Mouse (Mus musculus) E14TG2a.4 (cell line): ENCODE measurements around the gene Lrrc20.

Experiments
- H3K27me3 ChIP-seq: 2 replicates; pipeline ENCODE4 v1.6.1; 2014; ENCODE audit warnings: low read length, control low read depth; ENCODE audit not compliant: insufficient read depth
- H3K36me3 ChIP-seq: 2 replicates; pipeline ENCODE4 v1.6.1; 2014; ENCODE audit warnings: low read length, control low read depth; ENCODE audit not compliant: insufficient read depth
- H3K4me1 ChIP-seq: replicated peaks from 2 replicates; pipeline ENCODE4 v1.6.1; 2014; ENCODE audit warnings: low read depth, low read length, control low read depth
- H3K4me3 ChIP-seq: replicated peaks from 2 replicates; pipeline ENCODE4 v1.5.1; 2014; ENCODE audit warnings: mild to moderate bottlenecking, low read length
- H3K9me3 ChIP-seq: 2 replicates; pipeline ENCODE4 v1.6.1; 2014; ENCODE audit warnings: low read length, control low read depth
- CTCF ChIP-seq: conservative IDR thresholded peaks from 2 replicates; pipeline ENCODE4 v1.5.1; 2014; ENCODE audit warnings: low read length
- NANOG ChIP-seq: IDR thresholded peaks from 2 replicates; pipeline ENCODE4 v1.6.1; 2014; ENCODE audit warnings: borderline replicate concordance, low read length, mixed read lengths
- POU5F1 ChIP-seq: IDR thresholded peaks from 2 replicates; pipeline ENCODE4 v1.6.1; 2014; ENCODE audit warnings: low read length, borderline replicate concordance

The Lrrc20 gene

DNA sequence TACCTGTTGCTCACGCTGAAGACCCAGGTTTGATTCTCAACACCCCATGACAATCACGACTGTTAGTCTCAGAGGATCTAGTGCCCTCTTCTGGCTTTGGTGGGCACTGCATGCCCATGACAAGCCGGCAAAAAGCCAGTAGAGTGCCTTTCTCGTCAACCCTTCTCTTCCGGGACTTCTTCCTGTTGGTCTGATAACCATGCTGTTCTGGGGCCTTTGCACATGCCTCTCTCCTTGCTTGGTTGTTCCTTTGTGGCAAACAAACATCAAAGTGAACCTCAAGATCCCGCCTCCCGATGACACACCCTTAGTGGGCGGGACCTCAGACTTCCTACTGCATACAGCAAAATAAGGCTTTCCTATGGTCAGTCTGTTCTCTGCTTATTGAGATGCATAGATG is 9.4 kb upstream of the Lrrc20 start:
- Histone ChIP-seq H3K9me3 (no peaks in the 10 kb centered on the region), H3K4me3 (peak overlapping the region; percentile 53; the same call in 1 of the 2 replicates), H3K36me3 (no peaks in the 10 kb centered on the region), H3K27me3 (no peaks in the 10 kb centered on the region), H3K4me1 (peaks cover 34% of the 10 kb centered on the region)
- no peak for TF ChIP-seq NANOG
- peak; percentile 98 for TF ChIP-seq CTCF
- no peak for TF ChIP-seq POU5F1

DNA sequence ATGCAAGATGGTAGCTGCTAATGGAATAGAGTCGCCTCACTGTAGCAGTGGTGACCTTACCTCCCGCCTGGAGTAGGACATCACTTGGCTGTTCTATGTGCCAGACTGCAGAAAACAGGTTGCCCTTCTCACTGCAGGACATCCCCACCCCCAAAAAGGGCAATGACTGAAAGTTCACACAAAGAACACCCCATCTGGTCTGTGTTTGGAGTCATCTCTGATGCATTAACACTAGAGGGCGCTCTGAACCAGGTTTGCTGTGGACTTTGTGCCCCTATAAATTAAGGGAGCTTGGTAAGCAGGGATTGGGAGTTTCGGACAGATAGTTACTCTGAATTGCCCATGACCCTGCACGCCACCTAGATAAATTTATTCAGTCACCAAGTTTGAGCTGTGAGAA is 8.7 kb upstream of the Lrrc20 start:
- Histone ChIP-seq H3K4me3 (no peak overlapping the region), H3K36me3 (no peaks in the 10 kb centered on the region), H3K9me3 (no peaks in the 10 kb centered on the region), H3K27me3 (no peaks in the 10 kb centered on the region), H3K4me1 (peaks cover 31% of the 10 kb centered on the region)
- no peak for TF ChIP-seq POU5F1
- TF ChIP-seq CTCF = peak; percentile 84
- no peak for TF ChIP-seq NANOG

- TF ChIP-seq POU5F1 (no peak), NANOG (no peak), CTCF (no peak)
- Histone ChIP-seq H3K4me3 (no peak overlapping the region), H3K36me3 (no peaks in the 10 kb centered on the region), H3K4me1 (peaks cover 26% of the 10 kb centered on the region), H3K27me3 (peaks cover 2% of the 10 kb centered on the region; the same call in 1 of the 2 replicates), H3K9me3 (no peaks in the 10 kb centered on the region)
These were observed 6.7 kb upstream of the Lrrc20 start for GRCm38 (mm10) chr10:61468900-61469299.

DNA sequence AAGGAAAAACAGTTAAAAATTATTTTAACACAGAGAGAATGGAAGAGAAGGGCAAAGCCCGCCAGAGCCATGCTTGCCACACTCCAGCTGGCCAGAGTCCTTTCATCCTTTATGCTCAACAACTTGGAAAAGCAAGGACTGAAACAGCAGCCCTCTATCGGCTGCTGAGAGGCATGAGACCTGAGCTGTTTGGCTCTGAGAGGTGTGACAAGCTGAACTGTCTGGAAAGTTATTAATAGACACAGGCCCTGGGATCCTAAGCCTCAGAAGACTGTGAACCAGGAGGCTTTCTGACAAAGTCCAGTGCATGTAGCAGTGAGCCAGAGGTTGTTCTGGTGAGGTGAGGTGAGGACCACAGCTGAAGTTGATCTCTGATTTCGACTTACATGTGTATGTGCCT is 2.0 kb upstream of the Lrrc20 start:
- Histone ChIP-seq H3K36me3 (no peaks in the 10 kb centered on the region), H3K4me3 (no peak overlapping the region), H3K9me3 (no peaks in the 10 kb centered on the region), H3K27me3 (peaks cover 25% of the 10 kb centered on the region), H3K4me1 (peaks cover 24% of the 10 kb centered on the region)
- no peak for TF ChIP-seq CTCF
- TF ChIP-seq POU5F1 = no peak
- TF ChIP-seq NANOG = no peak

DNA sequence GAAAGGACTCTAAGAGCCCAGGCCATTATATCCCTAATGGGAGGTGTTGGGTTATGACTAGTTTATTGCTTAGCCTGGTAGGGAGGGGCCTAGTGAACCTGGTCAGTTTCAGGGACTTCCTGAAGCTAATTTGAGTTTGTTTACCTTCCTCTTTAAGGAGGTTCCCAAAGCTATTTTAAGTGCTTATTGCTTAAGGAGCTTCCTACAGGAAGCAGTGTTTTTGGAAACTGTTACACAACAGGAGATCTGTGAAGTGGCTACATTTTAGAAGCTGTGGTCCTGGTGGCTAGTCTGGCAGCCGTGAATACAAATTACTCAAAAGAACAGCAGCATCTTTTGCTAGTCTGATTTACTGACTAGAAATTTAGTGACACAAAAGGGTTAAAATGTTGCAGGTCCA is 1.3 kb upstream of the Lrrc20 start:
- Histone ChIP-seq H3K36me3 (no peaks in the 10 kb centered on the region), H3K9me3 (no peaks in the 10 kb centered on the region), H3K4me1 (peaks cover 20% of the 10 kb centered on the region), H3K27me3 (peaks cover 25% of the 10 kb centered on the region), H3K4me3 (no peak overlapping the region)
- no peak for TF ChIP-seq POU5F1
- TF ChIP-seq NANOG = no peak
- no peak for TF ChIP-seq CTCF

GRCm38 (mm10) chr10:61476440-61477165 is 1.0 kb downstream of the Lrrc20 start:
- Histone ChIP-seq H3K4me3 (peak overlapping the region; percentile 92), H3K36me3 (no peaks in the 10 kb centered on the region), H3K9me3 (no peaks in the 10 kb centered on the region), H3K27me3 (peaks cover 25% of the 10 kb centered on the region), H3K4me1 (peaks cover 22% of the 10 kb centered on the region)
- TF ChIP-seq CTCF = no peak
- TF ChIP-seq POU5F1 = no peak
- no peak for TF ChIP-seq NANOG

GRCm38 (mm10) chr10:61479461-61479860 is 3.9 kb downstream of the Lrrc20 start:
- Histone ChIP-seq H3K9me3 (no peaks in the 10 kb centered on the region), H3K4me1 (peaks cover 22% of the 10 kb centered on the region), H3K4me3 (no peak overlapping the region), H3K27me3 (peaks cover 23% of the 10 kb centered on the region), H3K36me3 (no peaks in the 10 kb centered on the region)
- TF ChIP-seq NANOG (no peak), CTCF (no peak), POU5F1 (no peak)

GRCm38 (mm10) chr10:61479927-61480326 is 4.3 kb downstream of the Lrrc20 start:
- H3K36me3 ChIP-seq = no peaks in the 10 kb centered on the region
- peaks cover 19% of the 10 kb centered on the region for H3K4me1 ChIP-seq
- TF ChIP-seq NANOG = no peak
- TF ChIP-seq CTCF = no peak
- TF ChIP-seq POU5F1 = no peak
- H3K9me3 ChIP-seq = no peaks in the 10 kb centered on the region
- H3K27me3 ChIP-seq = peaks cover 23% of the 10 kb centered on the region
- no peak overlapping the region for H3K4me3 ChIP-seq
